ENCODE assay signal across 17 mouse cellular contexts in genomic region chr5:113291125-113291524, GRCm38 (mm10). TPM values are rescaled to one million over a fixed set of nuclear protein-coding genes. Genes with fewer than 3 reads are reported as not detected.
"Had no signal": no experiment of that assay in that cellular context is flagged by ENCODE, and none has a peak within 500 bp of the region (broad histone marks: within the 10 kb centered on the region; RNA-seq: fewer than 3 reads in every experiment).

No protein-coding gene starts in this region.

- H3K4me2 ChIP-seq: kidney, embryonic 15.5 days; liver, embryonic 11.5 days; liver, embryonic 15.5 days; lung, embryonic 14.5 days; neural tube, embryonic 12.5 days; stomach, embryonic 15.5 days had no signal

- H3K9me3 ChIP-seq: kidney, embryonic 15.5 days; limb, embryonic 10.5 days; liver, embryonic 15.5 days; midbrain, embryonic 10.5 days; neural tube, embryonic 12.5 days; stomach, embryonic 15.5 days had no signal

- H3K4me3 ChIP-seq: kidney, embryonic 15.5 days; limb, embryonic 10.5 days; liver, embryonic 15.5 days; midbrain, embryonic 10.5 days; neural tube, embryonic 12.5 days; stomach, embryonic 15.5 days had no signal

- H3K27ac ChIP-seq: kidney, embryonic 15.5 days; limb, embryonic 10.5 days; liver, embryonic 15.5 days; midbrain, embryonic 10.5 days; neural tube, embryonic 12.5 days; stomach, embryonic 15.5 days had no signal

- H3K4me1 ChIP-seq: liver, embryonic 15.5 days had no signal

- H3K9ac ChIP-seq: kidney, embryonic 15.5 days; liver, embryonic 15.5 days; lung, embryonic 14.5 days; neural tube, embryonic 12.5 days; stomach, embryonic 15.5 days had no signal

- H3K36me3 ChIP-seq: kidney, embryonic 15.5 days; limb, embryonic 10.5 days; liver, embryonic 15.5 days; midbrain, embryonic 10.5 days; neural tube, embryonic 12.5 days; stomach, embryonic 15.5 days had no signal

- DNase-seq: kidney, postnatal 14 days; layer of hippocampus, adult 9-11 months; lung, embryonic 14.5 days; lung, postnatal 10 days; lung, postnatal 4 days; midbrain, embryonic 14.5 days; thymus, postnatal 36 days had no signal

RNA-seq across cellular contexts. Expression of gene Sgsm1, which starts 19.5 kb away (rescaled TPM):
- total RNA-seq: megakaryocyte, adult 5-6 weeks; monocyte, adult 5-6 weeks; neutrophil, adult 5-6 weeks had no signal
